Mouse (Mus musculus) induced T-regulatory cell, adult 2 months (primary cell): ENCODE results near the gene Fos.
"Not testable (repeated sequence)": the region's sequence is repeated elsewhere in the genome, so short reads cannot be mapped to it uniquely, and the experiment has no call there.

ENCODE experiments used
- DNase-seq: peaks from one replicate; pipeline ENCODE4 v3.0.0-alpha.2; 2012; ENCODE audit warnings: low read depth

Gene Fos

DNA sequence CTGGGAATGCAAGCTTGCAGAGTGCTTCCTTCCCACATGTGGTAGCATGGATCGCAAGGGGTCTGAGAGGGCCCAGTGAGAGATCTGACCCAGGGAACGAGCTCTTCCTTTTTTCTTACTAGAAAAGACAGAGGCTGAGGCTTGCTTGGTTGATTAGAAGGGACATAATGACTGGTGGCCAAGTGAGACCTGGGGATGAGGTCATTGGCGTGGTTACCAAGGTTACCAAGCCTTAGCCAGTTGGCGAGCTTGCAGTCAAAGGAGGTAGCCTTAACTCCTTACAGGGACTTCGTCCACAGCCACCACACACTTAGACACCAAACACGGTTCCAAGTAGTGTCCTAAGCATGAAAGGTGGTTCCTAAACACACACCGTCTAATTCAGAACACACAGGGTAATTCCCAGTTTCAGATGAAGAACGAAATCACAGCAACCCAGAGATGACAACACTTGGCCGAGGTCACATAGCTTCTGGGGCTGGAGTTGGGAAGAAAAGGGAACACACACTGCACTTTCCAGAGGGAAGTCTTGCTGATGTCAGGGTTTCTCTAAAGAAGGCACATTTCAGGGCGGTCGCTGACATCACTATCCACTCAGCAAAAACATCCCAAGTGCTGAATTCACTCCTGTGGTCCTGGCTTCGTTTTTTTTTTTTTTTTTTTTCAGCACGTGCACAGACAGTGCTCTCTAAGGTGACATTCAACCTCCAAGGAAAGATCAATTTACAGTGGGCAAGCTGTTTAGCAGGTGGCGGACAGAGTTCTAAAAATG is 49.9 kb downstream of the Fos start:
- DNase-seq = no peak

DNA sequence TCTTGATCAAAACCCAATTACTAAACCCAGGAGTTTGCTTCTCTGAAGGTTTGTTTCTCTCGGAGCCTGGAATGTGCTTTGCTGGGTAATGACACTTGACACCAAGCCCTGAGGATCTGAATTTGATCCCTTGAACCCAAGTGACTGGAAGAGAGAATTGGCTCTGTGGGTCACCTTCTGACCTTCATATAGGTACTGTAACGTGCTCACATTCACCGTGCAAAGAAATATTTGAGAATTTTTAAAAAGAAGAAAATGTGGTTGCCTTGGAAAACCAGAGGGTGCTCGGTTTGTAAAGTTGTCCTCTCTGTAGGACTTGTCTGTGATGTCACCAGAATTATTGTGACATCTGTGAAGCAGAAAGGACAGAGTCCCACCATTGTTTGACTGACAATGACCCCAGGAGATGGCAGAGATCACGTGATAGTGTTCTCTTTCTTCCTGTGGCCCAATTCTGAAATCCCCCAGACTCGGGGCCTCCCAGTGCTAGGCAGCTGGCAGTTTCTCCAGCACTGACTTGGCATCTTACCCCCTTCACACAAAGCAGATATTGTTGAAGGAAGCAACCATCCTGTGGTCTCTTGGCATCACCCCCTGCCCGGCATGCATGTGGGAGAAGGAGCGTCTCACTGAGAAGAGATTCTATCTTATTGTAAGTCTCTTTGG is 50.6 kb downstream of the Fos start:
- DNase-seq = no peak

DNA sequence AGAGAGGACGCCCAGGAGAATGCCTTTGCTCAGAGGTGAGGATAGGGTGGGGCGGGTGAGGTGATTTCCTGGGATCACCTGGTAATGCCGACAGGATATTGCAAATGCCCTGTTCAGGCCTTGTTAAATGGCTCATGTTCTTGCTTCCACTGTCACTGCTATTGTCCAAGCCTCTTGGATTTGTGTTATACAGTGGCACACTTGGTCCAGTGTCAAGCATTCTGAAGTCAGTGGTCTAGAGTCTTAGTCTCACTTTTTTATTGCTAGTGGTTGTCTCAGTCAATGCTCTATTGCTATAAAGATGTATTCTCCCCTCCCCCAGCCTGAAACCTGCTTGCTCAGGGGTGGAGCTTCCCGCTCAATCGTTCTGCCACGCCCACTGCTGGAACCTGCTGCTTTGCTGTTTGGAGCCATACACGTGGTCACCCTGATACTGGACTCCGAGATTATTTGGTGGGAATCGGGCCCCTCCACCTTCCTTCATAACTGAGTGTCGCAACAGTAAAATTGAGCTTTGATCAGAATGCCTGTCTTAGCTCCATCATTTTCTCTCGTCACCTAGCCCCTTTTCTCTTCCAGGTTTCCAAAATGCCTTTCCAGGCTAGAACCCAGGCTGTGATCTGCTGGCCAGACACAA is 51.3 kb downstream of the Fos start:
- not testable (repeated sequence) for DNase-seq
